Mouse (Mus musculus) heart, postnatal 0 days (tissue): ENCODE measurements around the gene Jdp2.

Source experiments
- CTCF ChIP-seq: IDR thresholded peaks from 2 replicates; pipeline ENCODE4 v1.5.1; 2016; ENCODE audit warnings: antibody characterized with exemption, control low read depth, low read depth
- EP300 ChIP-seq: IDR thresholded peaks from 2 replicates; pipeline ENCODE4 v1.6.1; 2016; ENCODE audit warnings: antibody characterized with exemption, low read depth

DNA sequence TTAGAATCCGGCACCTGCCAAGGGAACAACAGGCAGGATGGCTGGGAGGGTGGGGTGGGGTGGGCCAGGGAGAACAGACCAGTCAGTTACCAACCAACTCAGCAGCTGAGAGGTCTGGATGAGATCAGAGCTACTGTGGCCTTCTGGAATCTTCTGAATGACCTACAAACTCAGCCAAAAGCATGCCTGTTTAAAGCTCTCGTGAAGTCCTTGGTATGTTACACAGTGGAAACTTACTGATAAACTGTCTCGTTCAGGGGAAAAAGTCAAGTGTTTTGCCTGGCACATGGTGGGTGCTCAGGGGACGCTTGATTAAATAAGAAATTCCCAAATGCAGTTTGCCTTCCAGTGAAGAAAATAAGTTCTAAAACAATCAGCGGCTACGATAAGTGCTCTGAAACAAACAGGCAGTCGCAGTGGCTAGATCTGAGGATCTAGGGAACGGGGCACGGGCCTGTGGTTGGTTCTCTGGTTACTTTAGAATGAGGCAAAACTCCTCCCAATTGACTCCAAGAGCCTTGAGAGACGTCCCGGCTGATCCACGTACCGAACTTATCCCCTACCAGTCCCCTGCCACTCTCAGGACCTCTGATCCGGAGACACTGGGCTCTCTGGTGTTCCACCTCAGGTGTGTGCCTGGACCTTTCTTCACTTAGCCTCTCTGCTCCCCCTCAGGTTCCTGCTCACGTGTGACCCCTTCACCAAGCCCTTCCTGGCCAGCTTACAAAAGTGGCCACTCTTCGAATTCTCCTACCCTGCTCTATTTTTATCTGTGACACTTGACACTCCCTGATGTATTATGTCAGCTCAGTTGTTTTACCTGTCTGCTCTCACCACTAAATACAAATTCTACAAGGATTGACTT lies 85.8 kb downstream of the Jdp2 start:
- TF ChIP-seq CTCF, result no peak
- no peak for TF ChIP-seq EP300
